Mouse (Mus musculus) lung, postnatal 25 days (tissue): ENCODE results near the gene Rab4a.
A peak's percentile ranks its signal among the peaks of the same experiment; 100 is the strongest.
"Not testable (repeated sequence)": the region's sequence is repeated elsewhere in the genome, so short reads cannot be mapped to it uniquely, and the experiment has no call there.

ENCODE experiments used
- DNase-seq: peaks from one replicate; pipeline ENCODE4 v3.0.0; 2022; ENCODE audit warnings: low spot score

Gene Rab4a

GRCm38 (mm10) chr8:123788416-123789170 lies 17.2 kb upstream of the Rab4a start:
- DNase-seq, result no peak

GRCm38 (mm10) chr8:123789461-123789860 lies 16.3 kb upstream of the Rab4a start:
- DNase-seq, result no peak

GRCm38 (mm10) chr8:123789970-123790369 lies 15.8 kb upstream of the Rab4a start:
- peak; percentile 74 for DNase-seq

- DNase-seq, result no peak
Measured at GRCm38 (mm10) chr8:123791101-123791844, 14.5 kb upstream of the Rab4a start.

DNA sequence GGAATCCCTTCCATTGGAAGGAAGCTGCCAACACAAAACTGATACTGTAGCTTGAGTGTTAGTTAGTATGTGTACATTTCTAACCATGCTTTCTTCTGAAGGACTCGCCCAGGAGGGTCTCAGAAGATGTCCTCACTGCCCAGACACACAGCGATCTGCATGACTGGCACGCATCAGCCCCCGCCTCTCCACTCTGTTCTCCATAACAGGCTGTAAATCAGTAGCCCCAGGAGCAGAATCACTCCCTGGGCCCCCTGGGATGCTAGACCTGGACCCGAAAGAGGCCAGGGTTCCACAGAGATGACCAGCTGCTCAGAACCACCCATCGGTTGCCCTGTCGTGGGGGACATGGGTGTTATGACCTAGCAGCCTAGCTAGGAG lies 13.9 kb upstream of the Rab4a start:
- no peak for DNase-seq

DNA sequence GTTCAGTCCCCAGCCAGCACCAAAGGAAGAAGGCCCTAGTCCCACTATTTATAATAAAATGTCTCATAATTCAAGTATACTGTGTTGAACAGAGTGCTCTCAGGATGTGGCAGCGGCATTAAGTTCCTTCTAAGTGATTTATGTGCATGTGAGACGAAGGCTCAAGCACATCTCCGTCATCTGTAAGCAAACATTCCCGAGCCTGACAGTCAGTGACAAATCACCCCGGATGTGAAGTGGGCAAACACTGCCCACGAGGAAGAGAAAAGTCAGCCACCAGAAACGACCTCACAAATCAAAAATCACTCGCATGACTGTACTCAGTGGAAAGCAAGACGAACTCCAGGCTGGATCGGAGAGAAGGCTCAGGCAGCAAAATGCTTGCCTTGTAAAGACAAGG lies 11.9 kb upstream of the Rab4a start:
- no peak for DNase-seq

DNA sequence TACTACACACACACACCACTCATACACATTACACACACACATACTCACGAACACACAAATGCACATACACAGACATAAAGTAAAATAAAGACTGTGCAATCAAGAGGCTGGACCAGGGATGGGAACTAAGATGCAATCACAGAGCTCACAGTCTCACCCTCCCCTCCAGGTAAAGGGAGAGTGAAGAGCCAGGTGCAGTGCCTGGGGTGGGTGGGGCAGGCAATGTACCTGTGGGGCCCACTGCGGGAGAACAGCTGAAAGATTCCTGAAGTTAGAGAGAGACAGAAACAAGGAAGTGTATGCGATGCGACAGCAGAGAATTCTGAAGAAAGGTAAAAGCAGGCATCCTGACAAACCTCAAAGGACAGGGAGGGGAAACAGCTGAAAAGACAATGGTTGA lies 11.0 kb upstream of the Rab4a start:
- DNase-seq, result no peak

- DNase-seq, result no peak
Measured at GRCm38 (mm10) chr8:123796758-123797157, 9.0 kb upstream of the Rab4a start.

DNA sequence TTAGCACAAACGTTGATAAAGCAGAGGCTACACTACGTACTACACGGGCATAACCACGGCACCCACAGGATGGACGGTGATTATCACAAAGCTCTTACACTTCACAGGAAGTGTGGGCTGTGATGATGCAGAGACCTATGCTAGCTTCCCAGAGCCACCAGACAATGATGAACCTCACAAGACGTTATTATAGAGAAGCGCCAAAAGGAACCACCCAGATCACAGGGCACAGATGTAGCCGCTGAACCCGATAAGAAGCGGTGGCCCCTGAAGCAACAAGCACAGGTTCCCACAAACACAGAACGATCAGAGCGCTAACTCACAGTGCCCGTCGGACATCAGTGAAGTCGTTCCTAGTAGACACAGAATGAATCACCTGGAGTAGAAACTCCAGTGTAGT lies 7.9 kb upstream of the Rab4a start:
- no peak for DNase-seq

- DNase-seq, result no peak
Measured at GRCm38 (mm10) chr8:123799434-123799833, 6.4 kb upstream of the Rab4a start.

- DNase-seq, result no peak
Measured at GRCm38 (mm10) chr8:123799885-123800284, 5.9 kb upstream of the Rab4a start.

- no peak for DNase-seq
Measured at GRCm38 (mm10) chr8:123800867-123801266, 4.9 kb upstream of the Rab4a start.

GRCm38 (mm10) chr8:123801538-123801937 lies 4.2 kb upstream of the Rab4a start:
- DNase-seq, result no peak

- DNase-seq, result no peak
Measured at GRCm38 (mm10) chr8:123803639-123804038, 2.1 kb upstream of the Rab4a start.

DNA sequence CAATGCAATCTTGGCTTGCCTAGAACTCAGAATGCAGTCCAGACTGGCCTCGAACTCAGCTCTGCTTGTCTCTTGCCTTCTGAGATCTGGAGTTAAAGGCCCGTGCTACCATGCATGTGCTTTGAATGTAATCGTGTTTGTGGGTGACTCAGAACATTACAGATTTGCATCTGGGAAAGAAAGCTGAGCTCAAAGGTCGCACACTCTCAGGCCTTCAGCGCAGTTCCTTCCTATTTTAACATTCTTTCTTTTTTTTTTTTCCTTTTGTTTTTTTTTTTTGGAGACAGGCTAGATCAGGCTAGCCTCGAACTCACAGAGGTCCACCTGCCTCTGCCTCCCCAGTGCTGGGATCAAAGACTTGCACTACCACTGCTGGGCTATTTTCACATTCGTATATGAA lies 1.2 kb upstream of the Rab4a start:
- DNase-seq, result no peak

GRCm38 (mm10) chr8:123805209-123805717 lies 522 bp upstream of the Rab4a start:
- no peak for DNase-seq

- no peak for DNase-seq
Measured at GRCm38 (mm10) chr8:123806374-123806935, 670 bp downstream of the Rab4a start.

DNA sequence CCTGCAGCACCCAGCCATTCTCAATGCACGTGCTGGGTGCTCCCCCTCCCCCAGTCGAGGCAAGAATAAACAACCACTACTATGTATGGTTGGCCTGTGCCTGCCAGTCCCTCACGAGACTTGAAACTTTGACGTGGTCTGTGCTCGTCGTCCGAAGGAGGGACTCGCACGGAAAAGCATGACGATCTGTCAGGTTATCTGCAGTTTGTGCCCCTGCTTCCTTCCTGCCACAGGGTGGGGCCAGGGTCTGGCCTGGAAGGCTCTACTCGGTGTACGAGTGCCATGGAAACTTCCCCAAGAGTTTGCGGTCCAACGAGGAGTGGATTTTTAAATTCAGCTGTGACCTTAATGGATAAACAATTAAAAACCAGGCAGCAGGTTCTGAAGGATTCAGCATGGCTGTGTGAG lies 1.2 kb downstream of the Rab4a start:
- peak; percentile 28 for DNase-seq

DNA sequence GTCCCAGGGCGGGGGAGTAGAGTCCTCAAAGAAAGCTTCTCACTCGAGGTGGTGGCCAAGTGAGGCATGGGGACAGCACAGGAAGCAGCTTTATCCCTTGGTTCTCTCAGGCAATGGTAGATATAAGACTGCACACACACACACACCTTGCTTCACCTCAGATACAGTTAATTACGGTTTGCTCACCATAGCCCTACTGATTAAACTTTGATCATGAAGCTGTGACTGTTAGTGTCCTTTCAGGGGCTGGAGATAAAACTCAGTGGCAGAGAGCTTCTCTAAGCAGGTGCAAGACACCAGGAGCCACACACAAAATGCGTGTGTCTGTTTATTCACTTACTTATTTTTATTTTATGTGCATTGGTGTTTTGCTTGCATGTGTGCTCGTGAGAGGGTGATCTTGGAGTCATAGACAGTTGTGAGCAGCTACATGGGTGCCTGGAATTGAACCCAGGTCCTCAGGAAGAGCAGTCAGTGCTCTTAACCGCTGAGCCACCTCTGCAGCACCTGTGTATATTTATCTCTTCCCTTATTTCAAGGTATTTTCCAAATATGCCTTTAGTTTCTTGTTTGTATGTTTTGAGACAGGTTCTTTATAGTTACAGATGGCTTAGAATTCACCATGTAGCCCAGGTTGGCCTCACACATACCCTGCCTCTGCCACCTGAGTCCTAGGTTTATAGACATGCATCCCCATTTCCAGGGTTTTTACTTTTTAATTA lies 2.2 kb downstream of the Rab4a start:
- DNase-seq, result no peak

GRCm38 (mm10) chr8:123808671-123809070 lies 2.9 kb downstream of the Rab4a start:
- no peak for DNase-seq

DNA sequence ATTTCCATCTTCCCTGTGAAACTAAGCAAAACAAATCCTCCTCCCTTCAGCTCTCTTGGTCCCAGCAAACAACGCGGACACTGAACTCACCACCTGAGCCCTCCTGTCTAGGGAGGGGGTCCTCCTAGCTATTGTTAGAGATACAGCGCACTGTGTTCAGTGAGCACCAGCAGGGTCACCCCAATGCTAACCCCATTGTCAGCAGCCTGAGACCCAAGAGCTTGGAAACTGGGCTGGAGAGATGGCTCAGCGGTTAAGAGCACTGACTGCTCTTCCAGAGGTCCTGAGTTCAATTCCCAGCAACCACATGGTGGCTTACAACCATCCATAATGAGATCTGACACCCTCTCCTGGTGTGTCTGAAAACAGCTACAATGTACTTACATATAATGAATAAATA lies 3.6 kb downstream of the Rab4a start:
- DNase-seq, result not testable (repeated sequence)

GRCm38 (mm10) chr8:123812227-123812626 lies 6.4 kb downstream of the Rab4a start:
- DNase-seq, result no peak
